Mouse (Mus musculus) gastrocnemius, adult 8-10 months (tissue): ENCODE results near the gene Luzp1. TPM values are rescaled to one million over a fixed set of nuclear protein-coding genes. Genes with fewer than 3 reads are reported as not detected.

Experiments used
- DNase-seq, 2 experiments: peaks; one replicate each; pipeline ENCODE4 v3.0.0; 2022; ENCODE audit warnings: low spot score in 2 of 2
- total RNA-seq, 4 experiments: library from RNA; stranded (reverse); gene quantifications; 2 replicates each; pipeline ENCODE4 v1.2.4; 2022

The Luzp1 gene
- total RNA-seq, 4 experiments from 2014 or later: 8.6 to 15.2 (median 13.5) TPM

GRCm38 (mm10) chr4:136546279-136547045 lies 76.9 kb downstream of the Luzp1 start:
- DNase-seq: no peak

GRCm38 (mm10) chr4:136547721-136548120 lies 78.2 kb downstream of the Luzp1 start:
- no peak for DNase-seq

DNA sequence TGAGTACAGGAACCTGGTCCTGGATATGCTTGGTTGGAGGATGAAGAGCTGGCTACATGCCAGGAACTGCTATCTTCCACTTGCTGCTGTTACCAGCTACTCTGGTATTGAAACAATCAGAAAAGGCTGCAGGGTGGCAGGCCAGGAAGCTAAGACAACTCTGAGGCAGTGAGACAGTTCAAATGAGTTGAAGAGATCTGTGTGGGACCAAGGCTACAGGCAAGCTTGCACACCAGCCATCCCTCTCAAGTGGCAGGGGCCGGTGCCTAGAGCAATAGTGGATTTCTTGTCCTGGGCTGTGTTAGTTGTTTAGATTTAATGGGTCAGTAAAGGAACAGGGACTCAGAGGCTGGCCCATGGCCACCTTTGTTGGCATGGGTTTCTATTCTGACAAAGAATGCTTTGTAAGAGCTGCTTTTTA lies 78.8 kb downstream of the Luzp1 start:
- DNase-seq: no peak

GRCm38 (mm10) chr4:136553108-136553507 lies 83.5 kb downstream of the Luzp1 start:
- no peak for DNase-seq

GRCm38 (mm10) chr4:136557638-136558037 lies 88.1 kb downstream of the Luzp1 start:
- no peak for DNase-seq

DNA sequence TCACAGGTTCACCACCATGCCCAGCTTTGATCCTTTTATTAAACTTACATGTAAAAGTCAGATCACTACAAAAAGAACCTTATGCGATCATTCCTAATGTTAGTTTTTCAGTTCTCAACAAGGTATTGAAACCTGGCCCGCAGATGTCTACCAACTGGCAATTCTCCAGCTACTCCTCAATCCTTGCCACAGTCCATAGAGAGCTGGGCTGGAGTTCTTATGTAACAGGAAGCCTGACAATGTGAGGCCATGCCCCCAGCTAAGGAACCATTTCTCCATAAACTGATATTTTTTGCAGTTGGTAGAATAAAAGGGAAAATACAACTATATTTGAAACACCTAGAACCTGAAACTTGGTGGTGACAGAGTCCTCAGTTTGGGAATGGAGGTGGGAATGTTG lies 90.1 kb downstream of the Luzp1 start:
- no peak for DNase-seq

DNA sequence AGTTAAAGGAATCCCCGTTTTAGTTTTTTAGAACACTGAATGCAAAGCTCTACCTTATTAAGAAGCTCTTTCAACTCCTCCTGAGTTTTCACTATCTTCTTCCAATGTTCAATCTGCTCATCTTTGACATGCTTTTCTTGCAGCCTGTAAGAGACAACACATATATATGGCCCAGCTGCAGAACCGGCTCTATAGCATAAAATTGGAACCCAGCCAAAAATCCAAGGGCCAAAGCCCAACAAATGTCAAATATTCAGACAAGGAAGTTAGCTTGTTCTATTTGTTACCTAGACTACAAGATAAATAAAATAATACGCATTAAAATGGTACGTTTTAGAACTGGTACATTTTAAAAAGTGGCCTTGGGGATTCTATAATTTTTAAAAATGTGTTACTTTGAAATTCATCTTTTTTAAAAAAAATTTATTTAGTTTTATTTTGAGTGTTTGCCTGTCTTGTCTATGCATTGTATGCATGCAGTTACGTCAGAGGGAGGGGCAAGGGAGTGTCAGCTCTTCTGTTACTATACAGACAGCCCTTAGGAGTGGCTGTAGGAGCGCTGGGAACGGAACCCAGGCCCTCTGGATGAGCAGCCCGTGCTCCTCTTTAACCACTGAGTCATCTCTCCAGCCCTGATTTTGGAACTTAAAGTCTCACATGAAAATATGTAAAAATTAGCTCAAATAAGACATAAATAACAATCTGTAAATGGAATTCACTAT lies 90.9 kb downstream of the Luzp1 start:
- DNase-seq: no peak

DNA sequence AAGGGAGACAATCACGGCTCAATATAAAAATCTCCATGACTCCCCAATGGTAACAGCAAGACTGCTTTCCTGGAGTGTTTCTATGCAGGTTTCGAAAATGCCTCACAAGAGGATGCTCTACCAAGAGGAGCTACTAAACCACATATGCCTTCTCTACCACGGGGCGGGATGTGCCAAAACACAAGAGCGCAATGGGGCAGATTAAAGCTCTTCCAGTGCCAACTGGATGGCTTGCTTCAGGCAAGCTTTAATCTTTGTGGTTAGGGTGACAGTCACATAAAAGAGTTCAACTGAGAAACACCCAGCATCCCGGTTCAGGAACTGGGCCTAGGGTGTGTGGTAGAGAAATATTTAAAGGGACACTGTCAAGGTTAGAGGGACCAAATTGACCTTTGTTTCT lies 93.2 kb downstream of the Luzp1 start:
- no peak for DNase-seq

GRCm38 (mm10) chr4:136568629-136569028 lies 99.1 kb downstream of the Luzp1 start:
- DNase-seq: no peak

DNA sequence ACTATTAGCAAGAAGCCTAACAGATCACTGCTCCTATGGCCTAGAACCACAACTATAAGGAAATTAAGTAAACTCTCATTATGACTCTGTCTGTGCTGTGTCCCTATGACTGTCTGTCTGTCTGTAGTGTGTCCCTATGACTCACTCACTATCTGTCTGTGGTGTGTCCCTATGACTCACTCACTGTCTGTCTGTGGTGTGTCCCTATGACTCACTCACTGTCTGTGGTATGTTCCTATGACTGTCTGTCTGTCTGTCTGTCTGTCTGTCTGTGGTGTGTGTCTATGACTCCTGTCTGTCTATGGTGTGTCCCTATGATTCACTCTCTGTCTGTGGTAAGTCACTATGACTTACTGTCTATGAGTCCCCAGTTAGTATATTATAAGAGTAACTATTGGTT lies 100.4 kb downstream of the Luzp1 start:
- no peak for DNase-seq

GRCm38 (mm10) chr4:136581885-136582284 lies 112.3 kb downstream of the Luzp1 start:
- no peak for DNase-seq

GRCm38 (mm10) chr4:136587221-136587827 lies 117.8 kb downstream of the Luzp1 start:
- no peak for DNase-seq

DNA sequence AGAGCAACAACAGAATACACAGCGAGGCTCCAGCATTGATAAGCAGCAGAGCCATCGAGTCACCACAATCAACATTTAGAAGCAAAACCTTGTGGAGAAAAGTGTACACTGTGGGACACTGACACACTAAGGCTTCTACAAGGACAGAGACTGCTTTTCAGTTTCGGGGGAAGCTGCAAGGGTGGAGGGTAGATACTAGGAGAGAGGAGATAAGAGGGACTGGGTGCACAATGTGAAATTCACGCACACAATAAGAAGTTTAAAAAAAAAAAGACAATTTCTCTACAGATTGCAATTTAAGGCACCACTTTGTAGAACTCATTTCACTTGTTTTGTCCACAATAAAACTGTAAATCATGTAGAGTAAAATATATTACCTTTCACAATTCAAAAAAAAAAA lies 118.4 kb downstream of the Luzp1 start:
- no peak for DNase-seq

- DNase-seq: no peak
Observed at GRCm38 (mm10) chr4:136592111-136592510, 122.5 kb downstream of the Luzp1 start.

DNA sequence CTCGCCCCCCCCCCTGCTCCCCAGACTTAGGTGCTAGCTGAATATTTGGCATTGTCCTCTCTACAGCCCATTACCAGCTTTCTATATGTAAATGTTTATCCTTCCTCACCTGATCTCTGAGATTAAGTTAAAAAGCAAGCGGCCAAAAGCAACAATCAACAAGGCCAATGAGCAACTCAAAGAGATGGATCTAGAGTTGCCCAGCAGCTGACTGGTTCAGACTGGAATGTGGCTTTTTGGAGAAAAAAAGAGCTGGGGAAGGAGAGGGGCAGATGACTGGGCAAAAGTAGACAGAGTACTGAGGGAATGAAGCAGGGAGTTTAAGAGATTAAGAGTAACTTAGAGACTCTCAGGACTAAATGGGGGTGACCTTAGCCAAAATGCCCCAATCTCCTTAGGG lies 124.4 kb downstream of the Luzp1 start:
- no peak for DNase-seq

DNA sequence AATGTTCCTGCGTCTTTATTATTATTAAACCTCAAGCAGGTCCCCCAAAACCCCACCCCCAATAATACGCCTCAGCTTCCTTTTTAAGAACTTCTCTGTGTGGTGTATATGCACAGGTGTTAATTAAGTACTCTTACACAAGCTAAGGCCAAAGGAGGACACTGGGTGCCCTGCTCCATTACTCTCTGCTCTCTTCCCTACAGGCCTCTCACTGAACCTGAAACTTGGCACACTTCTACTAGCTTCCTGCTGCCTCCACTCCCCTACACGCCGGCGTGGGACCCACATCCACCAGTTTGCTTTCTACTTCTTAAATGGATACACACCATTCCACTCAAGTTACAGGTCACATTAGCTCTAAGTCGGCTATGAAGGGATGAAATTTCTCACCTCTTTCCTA lies 125.7 kb downstream of the Luzp1 start:
- DNase-seq: no peak

DNA sequence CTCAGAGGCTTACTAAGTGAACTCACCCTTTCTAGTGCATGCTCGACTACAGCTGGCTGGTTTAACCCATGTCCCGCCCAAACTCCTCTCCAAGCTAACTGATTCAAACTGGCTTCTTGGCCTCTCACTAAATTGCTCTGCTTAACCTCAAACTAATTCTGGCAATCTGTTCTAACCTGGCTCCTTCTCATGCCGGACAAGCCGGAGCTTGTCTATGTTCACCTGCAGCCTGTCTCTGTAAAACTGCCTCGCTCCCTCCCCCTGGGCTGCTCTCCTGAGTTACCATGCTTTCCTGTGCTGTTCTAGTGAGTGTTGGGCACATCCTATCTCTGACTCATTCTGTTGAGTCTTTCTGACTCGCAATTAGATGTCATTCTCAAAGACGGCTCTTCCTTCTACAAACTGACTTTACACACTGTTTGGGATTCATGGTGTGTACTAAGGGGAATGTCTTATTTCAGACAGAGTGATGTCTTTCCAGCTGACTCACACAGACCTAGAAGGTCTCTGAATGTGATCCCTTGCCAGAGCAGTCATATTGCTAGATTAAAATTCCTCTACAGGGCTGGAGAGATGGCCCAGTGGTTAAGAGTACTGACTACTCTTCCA lies 128.8 kb downstream of the Luzp1 start:
- DNase-seq: no peak

DNA sequence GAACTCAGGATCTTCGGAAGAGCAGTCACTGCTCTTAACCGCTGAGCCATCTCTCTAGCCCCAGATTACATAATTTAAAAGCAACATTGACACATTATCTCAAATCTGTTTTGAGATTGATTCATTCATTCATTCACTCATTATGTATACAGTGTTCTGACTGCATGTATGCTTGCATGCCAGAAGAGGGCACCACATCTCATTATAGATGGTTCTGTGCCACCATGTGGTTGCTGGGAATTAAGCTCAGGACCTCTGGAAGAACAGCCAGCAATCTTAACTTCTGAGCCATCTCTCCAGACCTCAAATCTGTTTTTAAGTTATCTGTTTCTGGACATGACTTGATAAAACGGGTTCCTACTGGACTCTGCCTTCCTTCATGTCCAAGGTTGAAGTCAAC lies 130.3 kb downstream of the Luzp1 start:
- no peak for DNase-seq

DNA sequence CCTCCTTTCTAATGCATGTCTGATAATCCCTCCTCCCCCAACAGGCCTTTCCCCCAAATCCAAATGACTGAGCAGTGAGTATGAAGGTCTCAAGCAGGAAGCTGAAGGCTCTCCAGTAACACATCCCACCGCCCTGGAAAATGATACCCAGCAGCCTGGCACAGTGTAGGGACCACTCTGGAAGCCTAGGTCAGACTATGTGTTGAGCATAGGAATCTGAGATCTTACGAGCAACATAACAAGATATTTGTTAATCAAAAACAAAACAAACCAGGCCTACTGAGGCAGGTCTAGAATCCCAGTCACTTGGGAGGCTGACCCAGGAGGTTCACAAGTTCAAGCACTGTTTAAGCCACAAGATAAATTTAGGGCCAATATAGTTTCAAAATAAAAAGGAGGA lies 131.0 kb downstream of the Luzp1 start:
- no peak for DNase-seq

DNA sequence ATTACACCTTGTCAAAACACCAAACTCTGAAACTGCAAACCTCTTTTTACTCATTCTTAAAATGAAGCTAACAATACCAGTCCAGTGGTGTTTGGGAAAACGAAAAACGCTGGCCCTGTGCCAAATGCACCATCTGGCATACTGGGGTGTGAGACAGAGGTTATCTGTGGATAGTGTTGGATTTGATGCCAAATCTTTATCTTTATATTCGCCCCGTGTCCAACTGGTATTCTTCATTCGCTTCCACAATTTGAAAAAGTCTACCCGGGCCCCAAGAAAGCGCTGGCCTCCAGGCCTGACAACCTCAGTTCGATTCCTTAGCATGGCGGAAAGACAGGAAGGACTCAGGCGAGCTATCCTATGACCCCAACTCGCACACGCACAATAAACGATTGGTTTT lies 131.9 kb downstream of the Luzp1 start:
- peak in 1 of 2 experiments; percentile 13 for DNase-seq

DNA sequence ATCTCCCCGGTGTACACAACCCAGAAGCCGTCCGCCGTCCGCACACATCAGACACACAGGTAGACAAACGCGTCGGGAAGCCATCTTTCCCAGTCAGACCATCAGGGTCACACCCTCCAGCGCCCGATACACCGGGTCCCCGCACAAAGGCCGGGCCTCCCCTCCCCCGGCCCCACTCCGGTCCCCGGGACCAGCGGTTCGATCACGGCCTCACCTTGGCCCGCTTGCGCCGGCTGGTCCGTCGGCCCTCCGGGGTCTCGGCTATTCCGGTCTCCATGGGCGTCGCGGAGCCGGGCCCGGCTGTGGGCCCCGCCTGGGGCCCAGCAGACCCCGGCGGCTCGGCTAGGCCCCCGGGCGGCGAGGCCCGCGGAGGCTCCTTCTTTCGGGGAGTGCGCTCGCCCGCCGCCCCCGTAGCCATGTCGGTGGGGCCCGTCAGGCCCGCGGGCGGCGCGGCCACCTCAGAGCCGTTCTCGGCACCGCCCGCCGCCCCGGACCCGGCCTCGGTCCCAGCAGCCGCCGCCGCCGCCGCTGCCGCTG lies 132.5 kb downstream of the Luzp1 start:
- DNase-seq: no peak

- DNase-seq: peak; percentile 88 to 89
Observed at GRCm38 (mm10) chr4:136602568-136602967, 133.0 kb downstream of the Luzp1 start, which contains the start of gene Kdm1a. Kdm1a (minus strand) TSS chr4:136602723.
